Mouse (Mus musculus) Patski (cell line): Measurements from ENCODE around the gene Osbpl3. TPM values are rescaled to one million over a fixed set of nuclear protein-coding genes. Genes with fewer than 3 reads are reported as not detected.

Experiments
- ATAC-seq: fragments of 100-300 bp; one replicate; pipeline ENCODE4 v1.8.0; 2021
- CTCF ChIA-PET: fragments of 350-600 bp; sonication (Branson Sonifier 250); formaldehyde crosslinking; loops from one replicate; lab custom pipeline; 2022; ENCODE audit warnings: inconsistent platforms; lab: Charles Lee
- POLR2A ChIA-PET: fragments of 350-600 bp; sonication (Branson Sonifier 250); formaldehyde crosslinking; loops from one replicate; lab custom pipeline; 2022; ENCODE audit warnings: antibody characterized with exemption, inconsistent platforms; lab: Charles Lee
- DNase-seq: peaks from one replicate; pipeline ENCODE4 v3.0.0-alpha.2; 2011; ENCODE audit warnings: low read depth, low spot score
- H3K27me3 ChIP-seq: fragments of 371-371 bp; one replicate; pipeline ENCODE4 v1.5.1; 2021
- CTCF ChIP-seq: fragments of 100-300 bp; IDR thresholded peaks from one replicate; pipeline ENCODE4 v1.5.1; 2021
- in situ Hi-C: fragments of 300-500 bp; cut with MboI; formaldehyde crosslinking; loops from 3 replicates; pipeline ENCODE4 v1.11.1; 2018; ENCODE audit warnings: low pct_unique_long_range_greater_than_20kb, mixed read lengths
- polyA plus RNA-seq: library from polyadenylated mRNA; unstranded; gene quantifications from one replicate; pipeline ENCODE4 v1.2.3, GENCODE M21; 2021

Osbpl3 gene
- polyA plus RNA-seq, 1 experiment from 2014 or later = 117 TPM

GRCm38 (mm10) chr6:50244126-50244525 is 211.9 kb downstream of the Osbpl3 start:
- in situ Hi-C loops = no loop called here
- ChIA-PET CTCF (interaction anchor here (1.0 to 2.7 kb wide), 3 partner anchors 10 to 38 kb away, joined by 3 to 7 read pairs (median 4); no protein-coding TSS in a partner anchor), POLR2A (no interaction called here)
- DNase-seq (no peak), ATAC-seq (no peak)
- no peak for TF ChIP-seq CTCF
- no peaks in the 10 kb centered on the region for H3K27me3 ChIP-seq

Other genes with a start within 250 kb of the Osbpl3 start
- 2.7 TPM for gene Gsdme, start 192.3 kb downstream of the Osbpl3 start, polyA plus RNA-seq
- 46.1 TPM for gene Cycs, start 110.3 kb upstream of the Osbpl3 start, polyA plus RNA-seq
- gene 4921507P07Rik, start 140.4 kb upstream of the Osbpl3 start, polyA plus RNA-seq = 0.51 TPM
- gene Npvf, start 198.2 kb upstream of the Osbpl3 start, polyA plus RNA-seq = not detected